Mouse (Mus musculus) hindbrain, embryonic 13.5 days (tissue): Measurements from ENCODE around the gene Rhbdf1. TPM values are rescaled to one million over a fixed set of nuclear protein-coding genes. Genes with fewer than 3 reads are reported as not detected.
A peak's percentile ranks its signal among the peaks of the same experiment; 100 is the strongest.

Source experiments
- ATAC-seq: fragments of 200-750 bp; cut with Nextera tagmentation; 2 replicates; pipeline ENCODE4 v1.8.0; 2017; ENCODE audit warnings: moderate TSS enrichment; ENCODE audit not compliant: low FRiP score
- H3K27ac ChIP-seq: fragments of 300-500 bp; sonication (generic); 2 replicates; pipeline ENCODE4 v1.5.1; 2015; ENCODE audit warnings: inconsistent platforms, mild to moderate bottlenecking, moderate library complexity
- H3K27me3 ChIP-seq: fragments of 300-500 bp; sonication (generic); 2 replicates; pipeline ENCODE4 v1.6.1; 2015; ENCODE audit warnings: mild to moderate bottlenecking, inconsistent platforms
- H3K36me3 ChIP-seq: fragments of 300-500 bp; sonication (generic); 2 replicates; pipeline ENCODE4 v1.6.1; 2015; ENCODE audit warnings: mild to moderate bottlenecking, inconsistent platforms
- H3K4me1 ChIP-seq: fragments of 300-500 bp; sonication (generic); replicated peaks from 2 replicates; pipeline ENCODE4 v1.6.1; 2015; ENCODE audit warnings: inconsistent platforms
- H3K4me2 ChIP-seq: fragments of 300-500 bp; sonication (generic); 2 replicates; pipeline ENCODE4 v1.6.1; 2015; ENCODE audit warnings: inconsistent platforms, mild to moderate bottlenecking, moderate library complexity
- H3K4me3 ChIP-seq: fragments of 300-500 bp; sonication (generic); 2 replicates; pipeline ENCODE4 v1.5.1; 2015; ENCODE audit warnings: mild to moderate bottlenecking, inconsistent platforms
- H3K9ac ChIP-seq: fragments of 300-500 bp; sonication (generic); 2 replicates; pipeline ENCODE4 v1.6.1; 2015; ENCODE audit warnings: mild to moderate bottlenecking, inconsistent platforms
- H3K9me3 ChIP-seq: fragments of 300-500 bp; sonication (generic); 2 replicates; pipeline ENCODE4 v1.6.1; 2016; ENCODE audit warnings: inconsistent platforms
- WGBS: fragments of 180-500 bp; shearing (Covaris S2); methylation state at CpG from one replicate; pipeline ENCODE4 v1.1.7; 2015; 5-methylcytosine and 5-hydroxymethylcytosine counted together
- polyA plus RNA-seq: library from polyadenylated mRNA; unstranded; fragments of >200 nt; fragmentation: Nextera tagmentation; extraction: Ambion mirVana; gene quantifications from 2 replicates; pipeline ENCODE4 v1.2.1, GENCODE M21; 2015

The Rhbdf1 gene
- polyA plus RNA-seq: 21.0 and 24.1 TPM in 2 replicates

- under 1% methylated on average over 33 of the region's 72 CpGs for WGBS
- H3K9me3 ChIP-seq: no peaks in the 10 kb centered on the region
- peak within 1 kb of the TSS; percentile 80 for H3K27ac ChIP-seq
- H3K4me3 ChIP-seq: peak within 1 kb of the TSS; percentile 69
- H3K27me3 ChIP-seq: peaks cover 48% of the 10 kb centered on the region
- peaks cover 71% of the 10 kb centered on the region for H3K4me1 ChIP-seq
- ATAC-seq: peak; percentile 6; the same call in 1 of the 2 replicates
- peak within 1 kb of the TSS; percentile 87 for H3K9ac ChIP-seq
- no peaks in the 10 kb centered on the region for H3K36me3 ChIP-seq
- H3K4me2 ChIP-seq: peak within 1 kb of the TSS; percentile 98
Observed at GRCm38 (mm10) chr11:32221951-32222409, at the start of gene Rhbdf1. Gene Rhbdf1 (minus strand): TSS chr11:32222300.

- H3K4me1 ChIP-seq: peaks cover 10% of the 10 kb centered on the region
- no peak overlapping the region for H3K27ac ChIP-seq
- no peak overlapping the region for H3K4me2 ChIP-seq
- WGBS: 56% methylated on average over 4 of the region's 4 CpGs
- H3K27me3 ChIP-seq: peaks cover 14% of the 10 kb centered on the region
- H3K36me3 ChIP-seq: no peaks in the 10 kb centered on the region
- no peak overlapping the region for H3K4me3 ChIP-seq
- no peak for ATAC-seq
- no peaks in the 10 kb centered on the region for H3K9me3 ChIP-seq
- no peak overlapping the region for H3K9ac ChIP-seq
Observed at GRCm38 (mm10) chr11:32271178-32271577, 49.1 kb upstream of the Rhbdf1 start.

- Histone ChIP-seq H3K4me2 (no peak overlapping the region), H3K9ac (no peak overlapping the region), H3K36me3 (no peaks in the 10 kb centered on the region), H3K4me1 (peaks cover 16% of the 10 kb centered on the region), H3K27ac (no peak overlapping the region), H3K27me3 (peaks cover 9% of the 10 kb centered on the region), H3K4me3 (no peak overlapping the region), H3K9me3 (no peaks in the 10 kb centered on the region)
- 88% methylated on average over 5 of the region's 5 CpGs for WGBS
- no peak for ATAC-seq
Observed at GRCm38 (mm10) chr11:32268952-32269351, 46.9 kb upstream of the Rhbdf1 start.

GRCm38 (mm10) chr11:32267964-32268363 lies 45.9 kb upstream of the Rhbdf1 start:
- Histone ChIP-seq H3K36me3 (no peaks in the 10 kb centered on the region), H3K9me3 (no peaks in the 10 kb centered on the region), H3K27ac (peak overlapping the region; percentile 97), H3K9ac (peak overlapping the region; percentile 97), H3K4me1 (peaks cover 16% of the 10 kb centered on the region), H3K4me2 (peak overlapping the region; percentile 62), H3K27me3 (peaks cover 9% of the 10 kb centered on the region), H3K4me3 (peak overlapping the region; percentile 78)
- 29% methylated on average over 5 of the region's 5 CpGs for WGBS
- ATAC-seq: peak; percentile 30; the same call in 1 of the 2 replicates

DNA sequence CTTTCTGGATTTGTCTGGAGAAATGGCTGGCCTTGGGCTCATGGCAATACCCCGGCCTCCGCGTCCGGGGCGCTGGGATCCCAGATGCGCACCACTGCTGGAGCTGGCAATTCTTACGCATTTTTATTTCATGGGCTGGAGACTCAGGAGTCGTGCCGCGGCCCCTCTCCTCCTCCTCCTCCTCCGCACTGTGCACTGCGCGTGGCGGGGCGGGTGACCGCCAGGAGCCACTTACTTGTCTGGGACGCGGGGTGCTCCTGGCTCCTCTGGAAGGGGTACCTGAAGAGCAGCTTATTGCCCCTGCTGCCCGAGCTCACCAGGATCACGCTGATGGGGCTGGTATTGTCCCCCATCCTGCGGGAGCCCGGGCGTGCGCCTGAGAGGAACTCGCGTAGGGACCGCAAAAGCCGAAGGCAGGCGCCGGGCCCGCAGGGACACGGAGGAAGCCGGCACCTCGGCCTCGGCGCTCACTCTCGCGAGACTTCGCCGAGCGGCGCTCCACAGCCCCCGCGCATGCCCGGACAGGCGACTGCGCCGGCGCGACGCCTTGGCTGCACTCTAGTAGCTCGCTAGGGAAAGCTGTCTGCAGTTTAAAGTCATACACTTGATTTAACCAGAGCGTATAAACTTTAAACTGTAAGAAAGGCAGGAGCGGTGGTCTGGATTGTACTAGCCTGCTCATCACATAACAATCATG lies 45.2 kb upstream of the Rhbdf1 start, which contains the start of gene Nprl3:
Gene Nprl3, minus strand, starts transcription at position 520 of the 697 bp plus-strand sequence.
- Histone ChIP-seq H3K9ac (peak within 1 kb of the TSS; percentile 97), H3K4me2 (peak within 1 kb of the TSS; percentile 62), H3K36me3 (peaks cover 4% of the 10 kb centered on the region), H3K9me3 (no peaks in the 10 kb centered on the region), H3K27me3 (peaks cover 9% of the 10 kb centered on the region), H3K4me3 (peak within 1 kb of the TSS; percentile 78), H3K4me1 (peaks cover 16% of the 10 kb centered on the region), H3K27ac (peak within 1 kb of the TSS; percentile 97)
- ATAC-seq: peak; percentile 99
- under 1% methylated on average over 54 of the region's 54 CpGs for WGBS

- peaks cover 6% of the 10 kb centered on the region for H3K36me3 ChIP-seq
- H3K9me3 ChIP-seq: no peaks in the 10 kb centered on the region
- H3K4me2 ChIP-seq: peak overlapping the region; percentile 62
- H3K4me1 ChIP-seq: peaks cover 16% of the 10 kb centered on the region
- peak overlapping the region; percentile 97 for H3K9ac ChIP-seq
- peak; percentile 3; the same call in 1 of the 2 replicates for ATAC-seq
- WGBS: 31% methylated on average over 6 of the region's 6 CpGs
- peaks cover 9% of the 10 kb centered on the region for H3K27me3 ChIP-seq
- H3K27ac ChIP-seq: peak overlapping the region; percentile 97
- peak overlapping the region; percentile 78 for H3K4me3 ChIP-seq
Observed at GRCm38 (mm10) chr11:32266776-32267175, 44.7 kb upstream of the Rhbdf1 start.

DNA sequence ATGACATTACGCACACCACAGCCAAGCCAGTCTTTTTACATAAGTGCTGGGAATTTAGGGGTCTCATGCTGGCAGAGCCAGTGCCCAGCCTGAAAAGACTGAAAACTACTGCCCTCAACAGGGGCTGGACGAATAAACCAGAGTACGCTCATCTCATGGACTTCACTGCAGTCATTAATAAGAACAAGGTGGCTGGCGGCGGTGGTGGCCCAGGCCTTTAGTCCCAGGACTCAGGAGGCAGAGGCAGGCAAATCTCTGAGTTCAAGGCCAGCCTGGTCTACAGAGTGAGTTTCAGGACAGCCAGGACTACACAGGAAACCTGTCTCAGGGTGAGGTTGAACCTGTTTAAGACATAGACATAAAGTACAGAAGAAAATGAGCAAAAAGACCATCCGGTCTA lies 44.1 kb upstream of the Rhbdf1 start:
- Histone ChIP-seq H3K4me2 (peak overlapping the region; percentile 10; the same call in 1 of the 2 replicates), H3K4me1 (peaks cover 16% of the 10 kb centered on the region), H3K9ac (no peak overlapping the region), H3K9me3 (no peaks in the 10 kb centered on the region), H3K4me3 (no peak overlapping the region), H3K27me3 (peaks cover 5% of the 10 kb centered on the region; the same call in 1 of the 2 replicates), H3K36me3 (peaks cover 6% of the 10 kb centered on the region), H3K27ac (no peak overlapping the region)
- WGBS: 95% methylated on average over 6 of the region's 6 CpGs
- no peak for ATAC-seq

GRCm38 (mm10) chr11:32265117-32265738 lies 43.1 kb upstream of the Rhbdf1 start:
- Histone ChIP-seq H3K27ac (no peak overlapping the region; the same call in 1 of the 2 replicates), H3K36me3 (peaks cover 8% of the 10 kb centered on the region), H3K4me1 (peaks cover 16% of the 10 kb centered on the region), H3K9me3 (no peaks in the 10 kb centered on the region), H3K27me3 (no peaks in the 10 kb centered on the region), H3K4me3 (no peak overlapping the region), H3K9ac (no peak overlapping the region), H3K4me2 (no peak overlapping the region)
- ATAC-seq: no peak
- WGBS: 96% methylated on average over 3 of the region's 3 CpGs

DNA sequence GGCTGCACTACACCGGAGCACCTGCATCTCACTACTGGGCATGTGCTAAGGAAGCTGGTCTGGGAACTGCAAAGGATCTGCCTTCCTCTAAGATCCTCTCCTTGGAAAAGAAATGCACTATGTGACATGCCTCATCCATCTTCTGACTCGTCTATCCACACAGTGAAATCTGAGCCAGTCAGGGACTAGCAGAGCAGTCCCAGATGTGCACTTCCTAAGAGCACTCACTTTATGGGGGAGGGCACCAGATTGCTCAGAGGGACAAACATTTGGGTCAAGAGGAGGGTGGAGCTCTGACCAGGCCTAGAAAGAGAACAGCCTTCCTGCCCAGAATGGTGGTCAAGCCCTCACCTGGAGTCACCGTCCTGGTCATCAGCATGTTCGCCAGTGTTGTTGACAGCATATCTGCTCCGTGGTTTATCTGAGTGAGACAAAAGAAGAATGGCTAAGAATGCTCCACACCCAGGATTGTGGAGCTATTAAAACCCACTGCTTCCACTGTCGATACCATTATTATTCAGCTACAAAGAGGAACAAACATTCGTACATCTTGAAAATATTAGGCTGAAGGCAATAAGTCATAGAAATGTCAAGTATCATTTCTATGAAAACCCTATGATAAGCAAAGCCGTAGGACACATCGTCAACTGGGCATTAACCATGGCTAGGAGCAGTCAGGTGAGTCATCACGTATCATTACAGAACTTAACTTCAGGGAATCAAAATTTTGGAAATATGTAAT lies 40.7 kb upstream of the Rhbdf1 start:
- Histone ChIP-seq H3K4me3 (no peak overlapping the region), H3K9me3 (no peaks in the 10 kb centered on the region), H3K36me3 (peaks cover 13% of the 10 kb centered on the region), H3K4me1 (peaks cover 12% of the 10 kb centered on the region), H3K27ac (no peak overlapping the region), H3K27me3 (no peaks in the 10 kb centered on the region), H3K4me2 (no peak overlapping the region), H3K9ac (peak overlapping the region; percentile 35; the same call in 1 of the 2 replicates)
- ATAC-seq: no peak
- WGBS: 87% methylated on average over 10 of the region's 10 CpGs

GRCm38 (mm10) chr11:32256566-32256965 lies 34.5 kb upstream of the Rhbdf1 start:
- Histone ChIP-seq H3K4me3 (no peak overlapping the region), H3K9me3 (no peaks in the 10 kb centered on the region), H3K9ac (no peak overlapping the region; the same call in 1 of the 2 replicates), H3K4me2 (no peak overlapping the region), H3K27ac (no peak overlapping the region), H3K27me3 (no peaks in the 10 kb centered on the region), H3K36me3 (peaks cover 48% of the 10 kb centered on the region), H3K4me1 (no peaks in the 10 kb centered on the region)
- no peak for ATAC-seq
- WGBS: 91% methylated on average over 3 of the region's 3 CpGs

GRCm38 (mm10) chr11:32256146-32256545 lies 34.0 kb upstream of the Rhbdf1 start:
- ATAC-seq: no peak
- Histone ChIP-seq H3K9me3 (no peaks in the 10 kb centered on the region), H3K27me3 (no peaks in the 10 kb centered on the region), H3K36me3 (peaks cover 52% of the 10 kb centered on the region), H3K27ac (no peak overlapping the region), H3K4me2 (no peak overlapping the region), H3K9ac (peak overlapping the region; percentile 13; the same call in 1 of the 2 replicates), H3K4me1 (no peaks in the 10 kb centered on the region), H3K4me3 (no peak overlapping the region)
- WGBS: 100% methylated on average over 1 of the region's 1 CpGs

- Histone ChIP-seq H3K27me3 (no peaks in the 10 kb centered on the region), H3K4me2 (no peak overlapping the region), H3K4me1 (no peaks in the 10 kb centered on the region), H3K4me3 (no peak overlapping the region), H3K36me3 (peaks cover 70% of the 10 kb centered on the region), H3K9ac (no peak overlapping the region), H3K27ac (no peak overlapping the region), H3K9me3 (no peaks in the 10 kb centered on the region)
- no peak for ATAC-seq
- WGBS: 96% methylated on average over 1 of the region's 1 CpGs
Observed at GRCm38 (mm10) chr11:32253121-32253520, 31.0 kb upstream of the Rhbdf1 start.
